Mouse (Mus musculus): ENCODE measurements around the gene Man2c1.

- no peak for TF ChIP-seq CTCF (IDR thresholded peaks at IDR 0.05; ENCODE audit: borderline replicate concordance, insufficient read depth, low read length)
- TF ChIP-seq POLR2A (IDR thresholded peaks at IDR 0.05; ENCODE audit: low read depth, low read length) = no peak
Observed at GRCm38 (mm10) chr9:57144830-57145229, 14.3 kb downstream of the Man2c1 start.
